Mouse (Mus musculus) lung, adult 2 months (tissue): Measurements from ENCODE around the gene Abca5.

ENCODE experiments used
- CTCF ChIP-seq: fragments of 200-500 bp; IDR thresholded peaks from 2 replicates; pipeline ENCODE4 v1.5.1; 2011; ENCODE audit warnings: mild to moderate bottlenecking, low read length, control low read depth; ENCODE audit not compliant: insufficient read depth
- POLR2A ChIP-seq: fragments of 200-500 bp; IDR thresholded peaks from 2 replicates; pipeline ENCODE4 v1.6.1; 2011; ENCODE audit warnings: low read depth, mild to moderate bottlenecking, control low read depth, low read length, borderline replicate concordance; ENCODE audit errors: extremely low read depth

- TF ChIP-seq CTCF (no peak), POLR2A (no peak)
These were observed 36.5 kb upstream of the Abca5 start for GRCm38 (mm10) chr11:110374036-110374435.
